Mouse (Mus musculus) limb, embryonic 10.5 days (tissue): ENCODE measurements around the gene Fam181b. TPM values are rescaled to one million over a fixed set of nuclear protein-coding genes. Genes with fewer than 3 reads are reported as not detected.

Experiments
- DNase-seq: peaks from one replicate; pipeline ENCODE4 v3.0.0-alpha.2; 2017; ENCODE audit warnings: low spot score
- H3K27ac ChIP-seq: fragments of 300-500 bp; sonication (generic); 2 replicates; pipeline ENCODE4 v1.5.1; 2016; ENCODE audit warnings: mild to moderate bottlenecking
- H3K27me3 ChIP-seq: fragments of 300-500 bp; sonication (generic); 2 replicates; pipeline ENCODE4 v1.6.1; 2016; ENCODE audit warnings: low read depth, mild to moderate bottlenecking; ENCODE audit not compliant: poor library complexity, severe bottlenecking
- H3K36me3 ChIP-seq: fragments of 300-500 bp; sonication (generic); 2 replicates; pipeline ENCODE4 v1.6.1; 2016; ENCODE audit warnings: mild to moderate bottlenecking, moderate library complexity
- H3K4me1 ChIP-seq: fragments of 300-500 bp; sonication (generic); 2 replicates; pipeline ENCODE4 v1.6.1; 2016
- H3K4me3 ChIP-seq: fragments of 300-500 bp; sonication (generic); 2 replicates; pipeline ENCODE4 v1.5.1; 2016; ENCODE audit warnings: mild to moderate bottlenecking, moderate library complexity
- H3K9me3 ChIP-seq: fragments of 300-500 bp; sonication (generic); replicated peaks from 2 replicates; pipeline ENCODE4 v1.6.1; 2016; ENCODE audit warnings: mild to moderate bottlenecking
- WGBS: fragments of 180-500 bp; shearing (Covaris S2); methylation state at CpG from one replicate; pipeline ENCODE4 v1.1.7; 2016; 5-methylcytosine and 5-hydroxymethylcytosine counted together
- polyA plus RNA-seq: library from polyadenylated mRNA; unstranded; fragments of >200 nt; fragmentation: Nextera tagmentation; extraction: Ambion mirVana; gene quantifications from 2 replicates; pipeline ENCODE4 v1.2.1, GENCODE M21; 2016

Gene Fam181b
- polyA plus RNA-seq: 13.7 and 35.4 TPM in 2 replicates

- Histone ChIP-seq H3K27me3 (peaks cover 21% of the 10 kb centered on the region), H3K4me1 (peaks cover 42% of the 10 kb centered on the region), H3K27ac (peak within 1 kb of the TSS; percentile 93), H3K9me3 (no peaks in the 10 kb centered on the region), H3K36me3 (no peaks in the 10 kb centered on the region), H3K4me3 (peak within 1 kb of the TSS; percentile 67)
- under 1% methylated on average over 96 of the region's 96 CpGs for WGBS
- peak; percentile 89 for DNase-seq
These were observed at the start of gene Fam181b for GRCm38 (mm10) chr7:93079785-93080730. TSS of gene Fam181b (plus strand) at chr7:93079865.

GRCm38 (mm10) chr7:93037763-93038471 lies 41.7 kb upstream of the Fam181b start:
- 32% methylated on average over 5 of the region's 5 CpGs for WGBS
- no peak for DNase-seq
- Histone ChIP-seq H3K9me3 (no peaks in the 10 kb centered on the region), H3K36me3 (no peaks in the 10 kb centered on the region), H3K27ac (no peak overlapping the region), H3K4me1 (no peaks in the 10 kb centered on the region; the same call in 1 of the 2 replicates), H3K4me3 (no peak overlapping the region), H3K27me3 (no peaks in the 10 kb centered on the region)

- no peak overlapping the region for H3K27ac ChIP-seq
- no peaks in the 10 kb centered on the region; the same call in 1 of the 2 replicates for H3K4me1 ChIP-seq
- DNase-seq: no peak
- no peaks in the 10 kb centered on the region for H3K27me3 ChIP-seq
- H3K36me3 ChIP-seq: no peaks in the 10 kb centered on the region
- WGBS: 41% methylated on average over 1 of the region's 1 CpGs
- no peak overlapping the region for H3K4me3 ChIP-seq
- no peaks in the 10 kb centered on the region for H3K9me3 ChIP-seq
These were observed 41.2 kb upstream of the Fam181b start for GRCm38 (mm10) chr7:93038472-93038828.

- no peak overlapping the region for H3K4me3 ChIP-seq
- no peaks in the 10 kb centered on the region for H3K36me3 ChIP-seq
- no peaks in the 10 kb centered on the region for H3K9me3 ChIP-seq
- no peaks in the 10 kb centered on the region for H3K27me3 ChIP-seq
- WGBS: 89% methylated on average over 3 of the region's 3 CpGs
- DNase-seq: no peak
- H3K27ac ChIP-seq: no peak overlapping the region
- H3K4me1 ChIP-seq: no peaks in the 10 kb centered on the region; the same call in 1 of the 2 replicates
These were observed 40.1 kb upstream of the Fam181b start for GRCm38 (mm10) chr7:93039542-93039941.

GRCm38 (mm10) chr7:93044359-93044758 lies 35.3 kb upstream of the Fam181b start:
- Histone ChIP-seq H3K27ac (no peak overlapping the region), H3K9me3 (no peaks in the 10 kb centered on the region), H3K4me1 (no peaks in the 10 kb centered on the region), H3K4me3 (no peak overlapping the region), H3K36me3 (no peaks in the 10 kb centered on the region), H3K27me3 (no peaks in the 10 kb centered on the region)
- DNase-seq: no peak
- 62% methylated on average over 3 of the region's 3 CpGs for WGBS

GRCm38 (mm10) chr7:93044788-93045187 lies 34.9 kb upstream of the Fam181b start:
- Histone ChIP-seq H3K9me3 (no peaks in the 10 kb centered on the region), H3K4me1 (no peaks in the 10 kb centered on the region), H3K27me3 (no peaks in the 10 kb centered on the region), H3K27ac (no peak overlapping the region), H3K36me3 (no peaks in the 10 kb centered on the region), H3K4me3 (no peak overlapping the region)
- no peak for DNase-seq
- 93% methylated on average over 1 of the region's 1 CpGs for WGBS

GRCm38 (mm10) chr7:93060831-93061230 lies 18.8 kb upstream of the Fam181b start:
- peak overlapping the region; percentile 81 for H3K27ac ChIP-seq
- H3K36me3 ChIP-seq: no peaks in the 10 kb centered on the region
- H3K27me3 ChIP-seq: no peaks in the 10 kb centered on the region
- DNase-seq: no peak
- peaks cover 32% of the 10 kb centered on the region for H3K4me1 ChIP-seq
- no peak overlapping the region for H3K4me3 ChIP-seq
- no peaks in the 10 kb centered on the region for H3K9me3 ChIP-seq

- H3K27ac ChIP-seq: peak overlapping the region; percentile 81
- no peaks in the 10 kb centered on the region for H3K27me3 ChIP-seq
- no peaks in the 10 kb centered on the region for H3K9me3 ChIP-seq
- WGBS: 85% methylated on average over 3 of the region's 3 CpGs
- H3K4me1 ChIP-seq: peaks cover 38% of the 10 kb centered on the region
- no peak overlapping the region for H3K4me3 ChIP-seq
- H3K36me3 ChIP-seq: no peaks in the 10 kb centered on the region
- no peak for DNase-seq
These were observed 17.9 kb upstream of the Fam181b start for GRCm38 (mm10) chr7:93061747-93062146.

- Histone ChIP-seq H3K4me1 (peaks cover 42% of the 10 kb centered on the region), H3K27ac (peak overlapping the region; percentile 75), H3K4me3 (no peak overlapping the region), H3K9me3 (no peaks in the 10 kb centered on the region), H3K36me3 (no peaks in the 10 kb centered on the region), H3K27me3 (no peaks in the 10 kb centered on the region)
- 44% methylated on average over 6 of the region's 6 CpGs for WGBS
- DNase-seq: peak; percentile 45
These were observed 17.5 kb upstream of the Fam181b start for GRCm38 (mm10) chr7:93062189-93062588.

- Histone ChIP-seq H3K4me1 (peaks cover 28% of the 10 kb centered on the region), H3K27ac (peak overlapping the region; percentile 64), H3K4me3 (no peak overlapping the region), H3K36me3 (no peaks in the 10 kb centered on the region), H3K27me3 (no peaks in the 10 kb centered on the region), H3K9me3 (no peaks in the 10 kb centered on the region)
- WGBS: 60% methylated on average over 7 of the region's 7 CpGs
- no peak for DNase-seq
These were observed 12.1 kb upstream of the Fam181b start for GRCm38 (mm10) chr7:93067464-93068015.

- DNase-seq: no peak
- WGBS: 19% methylated on average over 6 of the region's 6 CpGs
- Histone ChIP-seq H3K27ac (no peak overlapping the region), H3K36me3 (no peaks in the 10 kb centered on the region), H3K27me3 (peaks cover 10% of the 10 kb centered on the region), H3K4me3 (no peak overlapping the region), H3K9me3 (no peaks in the 10 kb centered on the region), H3K4me1 (peaks cover 24% of the 10 kb centered on the region)
These were observed 3.2 kb upstream of the Fam181b start for GRCm38 (mm10) chr7:93076435-93076960.

GRCm38 (mm10) chr7:93079420-93079784 lies 263 bp upstream of the Fam181b start:
- Histone ChIP-seq H3K4me3 (peak overlapping the region; percentile 67), H3K9me3 (no peaks in the 10 kb centered on the region), H3K27ac (peak overlapping the region; percentile 93), H3K27me3 (peaks cover 21% of the 10 kb centered on the region), H3K36me3 (no peaks in the 10 kb centered on the region), H3K4me1 (peaks cover 42% of the 10 kb centered on the region)
- DNase-seq: no peak
- WGBS: 26% methylated on average over 7 of the region's 7 CpGs
